Mouse (Mus musculus): ENCODE data around the gene Pax8. TPM values are rescaled to one million over a fixed set of nuclear protein-coding genes. Genes with fewer than 3 reads are reported as not detected.

Gene Pax8
- polyA plus RNA-seq, 1 experiment from 2014 or later: 0.62 TPM

- no peaks in the 10 kb centered on the region for H3K9me3 ChIP-seq (ENCODE audit: control insufficient read depth, low read length)
- H3K4me1 ChIP-seq (replicated peaks; ENCODE audit: control insufficient read depth, insufficient read depth, low read length): no peaks in the 10 kb centered on the region
- ATAC-seq (replicated peaks; ENCODE audit: low FRiP score): no peak
- no peak overlapping the region for H3K27ac ChIP-seq (ENCODE audit: low read depth, low read length)
- H3K4me2 ChIP-seq: no peak overlapping the region
- DNase-seq (ENCODE audit: low spot score): no peak
- no peak overlapping the region for H3K9ac ChIP-seq (ENCODE audit: low read depth, low read length)
- no peaks in the 10 kb centered on the region for H3K36me3 ChIP-seq (ENCODE audit: control insufficient read depth, insufficient read depth, low read length)
- 4% methylated on average over 11 of the region's 11 CpGs for whole genome bisulfite sequencing
- peaks cover 69% of the 10 kb centered on the region for H3K27me3 ChIP-seq (replicated peaks; ENCODE audit: control insufficient read depth, insufficient read depth, low read length)
- no peak overlapping the region for H3K4me3 ChIP-seq (ENCODE audit: low read depth, low read length)
Measured at GRCm38 (mm10) chr2:24472677-24473076, 2.7 kb downstream of the Pax8 start.

- Histone ChIP-seq H3K4me1 (replicated peaks; ENCODE audit: control insufficient read depth, insufficient read depth, low read length) (no peaks in the 10 kb centered on the region), H3K4me2 (no peak overlapping the region), H3K9me3 (ENCODE audit: control insufficient read depth, low read length) (no peaks in the 10 kb centered on the region), H3K27me3 (replicated peaks; ENCODE audit: control insufficient read depth, insufficient read depth, low read length) (peaks cover 68% of the 10 kb centered on the region), H3K36me3 (ENCODE audit: control insufficient read depth, insufficient read depth, low read length) (no peaks in the 10 kb centered on the region), H3K27ac (ENCODE audit: low read depth, low read length) (no peak overlapping the region), H3K4me3 (ENCODE audit: low read depth, low read length) (no peak overlapping the region), H3K9ac (ENCODE audit: low read depth, low read length) (no peak overlapping the region)
- no peak for DNase-seq (ENCODE audit: low spot score)
- whole genome bisulfite sequencing: 3% methylated on average over 7 of the region's 7 CpGs
- no peak for ATAC-seq (replicated peaks; ENCODE audit: low FRiP score)
Measured at GRCm38 (mm10) chr2:24472111-24472510, 3.3 kb downstream of the Pax8 start.

GRCm38 (mm10) chr2:24469102-24469501, 6.3 kb downstream of the Pax8 start:
- 44% methylated on average over 4 of the region's 4 CpGs for WGBS
- H3K4me2 ChIP-seq: no peak overlapping the region
- ATAC-seq (replicated peaks; ENCODE audit: low FRiP score): no peak

GRCm38 (mm10) chr2:24468430-24468829, 7.0 kb downstream of the Pax8 start:
- Histone ChIP-seq H3K27ac (ENCODE audit: low read depth, low read length) (no peak overlapping the region), H3K4me1 (replicated peaks; ENCODE audit: control insufficient read depth, insufficient read depth, low read length) (no peaks in the 10 kb centered on the region), H3K9me3 (ENCODE audit: control insufficient read depth, low read length) (no peaks in the 10 kb centered on the region), H3K9ac (ENCODE audit: low read depth, low read length) (no peak overlapping the region), H3K4me3 (ENCODE audit: low read depth, low read length) (no peak overlapping the region), H3K4me2 (no peak overlapping the region), H3K27me3 (replicated peaks; ENCODE audit: control insufficient read depth, insufficient read depth, low read length) (peaks cover 31% of the 10 kb centered on the region), H3K36me3 (ENCODE audit: control insufficient read depth, insufficient read depth, low read length) (no peaks in the 10 kb centered on the region)
- 61% methylated on average over 1 of the region's 1 CpGs for WGBS
- no peak for DNase-seq (ENCODE audit: low spot score)
- ATAC-seq (replicated peaks; ENCODE audit: low FRiP score): no peak

More at GRCm38 (mm10) chr2:24469102-24469501, 6.3 kb downstream of the Pax8 start:
- no peak for DNase-seq (ENCODE audit: low spot score)
- H3K4me3 ChIP-seq (ENCODE audit: low read depth, low read length): no peak overlapping the region
- no peaks in the 10 kb centered on the region for H3K9me3 ChIP-seq (ENCODE audit: control insufficient read depth, low read length)
- no peaks in the 10 kb centered on the region for H3K4me1 ChIP-seq (replicated peaks; ENCODE audit: control insufficient read depth, insufficient read depth, low read length)
- no peak overlapping the region for H3K9ac ChIP-seq (ENCODE audit: low read depth, low read length)
- no peaks in the 10 kb centered on the region for H3K36me3 ChIP-seq (ENCODE audit: control insufficient read depth, insufficient read depth, low read length)
- no peak overlapping the region for H3K27ac ChIP-seq (ENCODE audit: low read depth, low read length)
- peaks cover 38% of the 10 kb centered on the region for H3K27me3 ChIP-seq (replicated peaks; ENCODE audit: control insufficient read depth, insufficient read depth, low read length)

GRCm38 (mm10) chr2:24467156-24467555, 8.2 kb downstream of the Pax8 start:
- H3K27me3 ChIP-seq (replicated peaks; ENCODE audit: control insufficient read depth, insufficient read depth, low read length): peaks cover 19% of the 10 kb centered on the region
- no peak overlapping the region for H3K27ac ChIP-seq (ENCODE audit: low read depth, low read length)
- H3K4me2 ChIP-seq: no peak overlapping the region
- 12% methylated on average over 1 of the region's 1 CpGs for WGBS
- H3K36me3 ChIP-seq (ENCODE audit: control insufficient read depth, insufficient read depth, low read length): no peaks in the 10 kb centered on the region
- no peak for DNase-seq (ENCODE audit: low spot score)
- H3K4me1 ChIP-seq (replicated peaks; ENCODE audit: control insufficient read depth, insufficient read depth, low read length): no peaks in the 10 kb centered on the region
- no peak for ATAC-seq (replicated peaks; ENCODE audit: low FRiP score)
- no peak overlapping the region for H3K4me3 ChIP-seq (ENCODE audit: low read depth, low read length)
- no peaks in the 10 kb centered on the region for H3K9me3 ChIP-seq (ENCODE audit: control insufficient read depth, low read length)
- H3K9ac ChIP-seq (ENCODE audit: low read depth, low read length): no peak overlapping the region

- Histone ChIP-seq H3K36me3 (ENCODE audit: control insufficient read depth, insufficient read depth, low read length) (no peaks in the 10 kb centered on the region), H3K4me3 (ENCODE audit: low read depth, low read length) (no peak overlapping the region), H3K9ac (ENCODE audit: low read depth, low read length) (no peak overlapping the region), H3K27me3 (replicated peaks; ENCODE audit: control insufficient read depth, insufficient read depth, low read length) (no peaks in the 10 kb centered on the region; the same call in 1 of the 2 replicates), H3K9me3 (ENCODE audit: control insufficient read depth, low read length) (no peaks in the 10 kb centered on the region), H3K4me2 (no peak overlapping the region), H3K4me1 (replicated peaks; ENCODE audit: control insufficient read depth, insufficient read depth, low read length) (no peaks in the 10 kb centered on the region), H3K27ac (ENCODE audit: low read depth, low read length) (no peak overlapping the region)
- no peak for DNase-seq (ENCODE audit: low spot score)
- 0% methylated on average over 1 of the region's 2 CpGs for WGBS
- ATAC-seq (replicated peaks; ENCODE audit: low FRiP score): peak; percentile 72; the same call in 1 of the 2 replicates
Measured at GRCm38 (mm10) chr2:24460808-24461127, 14.6 kb downstream of the Pax8 start.

GRCm38 (mm10) chr2:24460112-24460807, 15.1 kb downstream of the Pax8 start:
- H3K4me1 ChIP-seq (replicated peaks; ENCODE audit: control insufficient read depth, insufficient read depth, low read length): no peaks in the 10 kb centered on the region
- WGBS: 28% methylated on average over 9 of the region's 9 CpGs
- DNase-seq (ENCODE audit: low spot score) (no peak), ATAC-seq (replicated peaks; ENCODE audit: low FRiP score) (no peak)
- no peaks in the 10 kb centered on the region for H3K36me3 ChIP-seq (ENCODE audit: control insufficient read depth, insufficient read depth, low read length)
- no peaks in the 10 kb centered on the region; the same call in 1 of the 2 replicates for H3K27me3 ChIP-seq (replicated peaks; ENCODE audit: control insufficient read depth, insufficient read depth, low read length)
- H3K9ac ChIP-seq (ENCODE audit: low read depth, low read length): no peak overlapping the region
- H3K4me2 ChIP-seq: no peak overlapping the region
- no peak overlapping the region for H3K27ac ChIP-seq (ENCODE audit: low read depth, low read length)
- H3K4me3 ChIP-seq (ENCODE audit: low read depth, low read length): no peak overlapping the region
- H3K9me3 ChIP-seq (ENCODE audit: control insufficient read depth, low read length): no peaks in the 10 kb centered on the region

- no peaks in the 10 kb centered on the region for H3K4me1 ChIP-seq (replicated peaks; ENCODE audit: control insufficient read depth, insufficient read depth, low read length)
- 69% methylated on average over 4 of the region's 4 CpGs for WGBS
Measured at GRCm38 (mm10) chr2:24456841-24457240, 18.6 kb downstream of the Pax8 start.

More at GRCm38 (mm10) chr2:24456841-24457240, 18.6 kb downstream of the Pax8 start:
- no peak for ATAC-seq (replicated peaks; ENCODE audit: low FRiP score)
- Histone ChIP-seq H3K9ac (ENCODE audit: low read depth, low read length) (no peak overlapping the region), H3K27me3 (replicated peaks; ENCODE audit: control insufficient read depth, insufficient read depth, low read length) (no peaks in the 10 kb centered on the region; the same call in 1 of the 2 replicates), H3K9me3 (ENCODE audit: control insufficient read depth, low read length) (no peaks in the 10 kb centered on the region), H3K27ac (ENCODE audit: low read depth, low read length) (no peak overlapping the region), H3K36me3 (ENCODE audit: control insufficient read depth, insufficient read depth, low read length) (no peaks in the 10 kb centered on the region), H3K4me3 (ENCODE audit: low read depth, low read length) (no peak overlapping the region), H3K4me2 (no peak overlapping the region)
- no peak for DNase-seq (ENCODE audit: low spot score)

All from liver, embryonic 11.5 days (tissue).